Mouse (Mus musculus): ENCODE measurements around the gene Gm10974. TPM values are rescaled to one million over a fixed set of nuclear protein-coding genes. Genes with fewer than 3 reads are reported as not detected.

Gm10974 gene
- polyA plus RNA-seq, 1 experiment from 2014 or later, result not detected

- Histone ChIP-seq H3K27ac (no peak overlapping the region), H3K9ac (no peak overlapping the region), H3K36me3 (no peaks in the 10 kb centered on the region), H3K9me3 (no peaks in the 10 kb centered on the region), H3K27me3 (replicated peaks) (no peaks in the 10 kb centered on the region), H3K4me2 (replicated peaks) (no peak overlapping the region), H3K4me1 (peaks cover 4% of the 10 kb centered on the region; the same call in 1 of the 2 replicates), H3K4me3 (no peak overlapping the region)
- WGBS, result 49% methylated on average over 4 of the region's 4 CpGs
- ATAC-seq (ENCODE audit: low FRiP score, low read depth), result no peak
Observed at GRCm38 (mm10) chr7:66342323-66342722, 23.4 kb upstream of the Gm10974 start.

- H3K9me3 ChIP-seq, result no peaks in the 10 kb centered on the region
- peaks cover 6% of the 10 kb centered on the region; the same call in 1 of the 2 replicates for H3K4me1 ChIP-seq
- no peak overlapping the region for H3K27ac ChIP-seq
- WGBS, result 76% methylated on average over 6 of the region's 6 CpGs
- no peak overlapping the region for H3K4me2 ChIP-seq (replicated peaks)
- no peaks in the 10 kb centered on the region for H3K27me3 ChIP-seq (replicated peaks)
- H3K36me3 ChIP-seq, result no peaks in the 10 kb centered on the region
- H3K4me3 ChIP-seq, result no peak overlapping the region
- no peak overlapping the region for H3K9ac ChIP-seq
- ATAC-seq (ENCODE audit: low FRiP score, low read depth), result no peak
Observed at GRCm38 (mm10) chr7:66342831-66343230, 22.9 kb upstream of the Gm10974 start.

DNA sequence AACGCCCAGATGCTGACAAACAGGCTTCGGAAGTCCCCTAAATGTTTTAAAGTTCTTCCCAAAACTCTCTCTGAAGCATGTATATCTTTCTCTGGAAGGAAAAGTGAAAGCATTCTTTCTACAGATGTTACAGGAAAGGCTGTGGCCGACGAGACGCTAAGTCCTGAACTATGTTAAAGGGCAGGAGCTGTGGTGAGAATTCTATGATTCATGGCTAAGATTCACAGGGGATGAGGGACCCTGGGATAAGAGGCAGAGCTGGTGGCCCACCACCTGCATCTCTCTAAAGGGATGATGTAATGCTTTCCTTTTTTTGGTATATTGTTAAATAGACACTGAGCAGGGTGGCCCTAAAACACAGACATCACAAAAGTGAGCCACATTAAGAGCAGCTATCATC is 22.4 kb upstream of the Gm10974 start:
- H3K9me3 ChIP-seq, result no peaks in the 10 kb centered on the region
- no peaks in the 10 kb centered on the region for H3K27me3 ChIP-seq (replicated peaks)
- H3K4me3 ChIP-seq, result no peak overlapping the region
- H3K4me1 ChIP-seq, result peaks cover 6% of the 10 kb centered on the region; the same call in 1 of the 2 replicates
- 75% methylated on average over 5 of the region's 5 CpGs for WGBS
- no peak for ATAC-seq (ENCODE audit: low FRiP score, low read depth)
- no peak overlapping the region for H3K27ac ChIP-seq
- H3K9ac ChIP-seq, result no peak overlapping the region
- H3K4me2 ChIP-seq (replicated peaks), result no peak overlapping the region
- H3K36me3 ChIP-seq, result no peaks in the 10 kb centered on the region

DNA sequence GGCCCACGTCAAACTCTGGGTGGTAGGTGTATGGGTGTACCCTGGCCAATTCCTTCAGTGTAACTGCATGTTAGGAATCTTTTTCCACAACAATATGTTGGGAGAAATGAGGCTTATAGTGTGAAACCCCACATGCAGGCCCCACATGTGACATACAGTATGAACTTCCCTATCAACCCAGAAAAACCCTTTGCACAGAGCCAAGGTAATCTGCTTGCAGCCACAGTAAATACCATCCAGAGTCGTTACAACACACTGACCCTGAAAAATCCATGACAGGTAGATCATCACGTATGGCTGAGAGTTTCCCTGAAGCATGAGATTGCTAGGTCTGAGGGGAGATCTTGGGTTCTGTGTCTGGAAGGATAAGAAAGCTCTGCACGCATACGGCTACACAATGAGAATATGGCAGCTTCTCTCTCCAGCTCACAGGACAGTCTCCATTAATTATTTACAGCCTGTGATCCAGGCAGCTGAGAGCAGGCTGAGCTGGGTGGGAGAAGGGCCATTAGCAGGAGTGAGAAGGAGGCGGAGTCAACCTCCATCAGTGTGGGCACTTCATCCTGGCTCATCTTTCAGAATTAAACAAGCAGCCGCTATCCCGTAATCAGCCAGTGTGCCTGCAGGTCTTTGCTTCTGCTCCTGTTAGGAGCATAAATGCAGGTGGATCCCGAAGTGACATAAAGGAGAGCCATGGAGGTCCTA is 18.6 kb upstream of the Gm10974 start:
- no peaks in the 10 kb centered on the region for H3K27me3 ChIP-seq (replicated peaks)
- no peaks in the 10 kb centered on the region for H3K36me3 ChIP-seq
- H3K27ac ChIP-seq, result no peak overlapping the region
- H3K4me1 ChIP-seq, result peaks cover 6% of the 10 kb centered on the region; the same call in 1 of the 2 replicates
- 27% methylated on average over 9 of the region's 9 CpGs for WGBS
- peak; percentile 94 for ATAC-seq (ENCODE audit: low FRiP score, low read depth)
- no peak overlapping the region for H3K4me3 ChIP-seq
- H3K4me2 ChIP-seq (replicated peaks), result peak overlapping the region; percentile 27
- H3K9me3 ChIP-seq, result no peaks in the 10 kb centered on the region
- H3K9ac ChIP-seq, result no peak overlapping the region

DNA sequence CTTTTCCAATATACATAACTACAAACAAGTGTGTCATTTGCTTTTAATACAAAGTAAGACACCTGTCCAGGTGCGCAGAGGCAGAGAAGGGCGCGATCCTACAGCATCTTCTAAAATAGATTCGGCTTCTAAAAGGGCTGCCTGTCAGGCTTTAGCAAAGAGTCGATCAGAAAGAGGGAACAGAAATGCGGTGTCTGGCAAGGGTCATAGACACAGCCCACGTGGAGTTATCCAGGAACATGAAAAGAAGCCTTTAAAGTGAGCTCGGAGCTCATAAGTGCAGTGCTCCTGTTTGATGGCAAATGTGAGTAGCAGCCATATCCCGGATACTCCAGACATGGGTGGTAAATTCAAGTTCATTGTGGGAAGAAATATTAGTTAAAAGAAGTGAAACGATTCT is 17.1 kb upstream of the Gm10974 start:
- Histone ChIP-seq H3K4me3 (no peak overlapping the region), H3K9me3 (no peaks in the 10 kb centered on the region), H3K36me3 (no peaks in the 10 kb centered on the region), H3K9ac (no peak overlapping the region), H3K27me3 (replicated peaks) (no peaks in the 10 kb centered on the region), H3K4me1 (peaks cover 6% of the 10 kb centered on the region; the same call in 1 of the 2 replicates), H3K27ac (no peak overlapping the region), H3K4me2 (replicated peaks) (no peak overlapping the region)
- WGBS, result 88% methylated on average over 10 of the region's 10 CpGs
- ATAC-seq (ENCODE audit: low FRiP score, low read depth), result no peak

- no peak for ATAC-seq (ENCODE audit: low FRiP score, low read depth)
- no peak overlapping the region for H3K4me3 ChIP-seq
- no peak overlapping the region for H3K27ac ChIP-seq
- no peak overlapping the region for H3K4me2 ChIP-seq (replicated peaks)
- H3K4me1 ChIP-seq, result peaks cover 6% of the 10 kb centered on the region; the same call in 1 of the 2 replicates
- H3K27me3 ChIP-seq (replicated peaks), result no peaks in the 10 kb centered on the region
- 63% methylated on average over 11 of the region's 11 CpGs for WGBS
- no peak overlapping the region for H3K9ac ChIP-seq
- no peaks in the 10 kb centered on the region for H3K36me3 ChIP-seq
- H3K9me3 ChIP-seq, result no peaks in the 10 kb centered on the region
Observed at GRCm38 (mm10) chr7:66349670-66350069, 16.0 kb upstream of the Gm10974 start.

DNA sequence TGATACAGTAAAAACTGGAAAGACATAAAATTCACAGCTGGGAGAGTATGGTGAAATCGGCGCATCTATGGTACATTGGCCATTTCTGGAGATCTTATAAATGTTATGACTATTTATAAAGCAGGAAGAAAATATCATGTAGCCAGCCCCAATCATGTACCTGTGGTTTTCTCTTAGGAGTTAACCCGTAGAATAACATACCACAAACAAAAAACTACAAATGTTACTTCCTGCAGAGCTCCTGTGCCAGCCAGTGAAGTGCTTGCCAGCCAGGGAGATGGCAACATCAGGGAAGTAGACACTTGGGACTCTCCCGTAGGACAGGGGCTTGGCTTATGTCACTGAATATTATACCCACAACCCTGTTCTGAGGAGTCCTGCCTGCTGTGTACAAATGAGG is 14.6 kb upstream of the Gm10974 start:
- Histone ChIP-seq H3K27ac (no peak overlapping the region), H3K4me3 (no peak overlapping the region), H3K9me3 (no peaks in the 10 kb centered on the region), H3K36me3 (no peaks in the 10 kb centered on the region), H3K4me1 (peaks cover 6% of the 10 kb centered on the region; the same call in 1 of the 2 replicates), H3K9ac (no peak overlapping the region), H3K27me3 (replicated peaks) (no peaks in the 10 kb centered on the region), H3K4me2 (replicated peaks) (no peak overlapping the region)
- WGBS, result 94% methylated on average over 4 of the region's 4 CpGs
- no peak for ATAC-seq (ENCODE audit: low FRiP score, low read depth)

- no peaks in the 10 kb centered on the region for H3K27me3 ChIP-seq (replicated peaks)
- WGBS, result 41% methylated on average over 3 of the region's 3 CpGs
- no peak overlapping the region for H3K4me3 ChIP-seq
- ATAC-seq (ENCODE audit: low FRiP score, low read depth), result no peak
- no peak overlapping the region for H3K9ac ChIP-seq
- H3K9me3 ChIP-seq, result no peaks in the 10 kb centered on the region
- H3K4me2 ChIP-seq (replicated peaks), result no peak overlapping the region
- no peaks in the 10 kb centered on the region for H3K36me3 ChIP-seq
- H3K27ac ChIP-seq, result no peak overlapping the region
- no peaks in the 10 kb centered on the region; the same call in 1 of the 2 replicates for H3K4me1 ChIP-seq
Observed at GRCm38 (mm10) chr7:66354911-66355310, 10.8 kb upstream of the Gm10974 start.

- ATAC-seq (ENCODE audit: low FRiP score, low read depth), result no peak
- no peaks in the 10 kb centered on the region; the same call in 1 of the 2 replicates for H3K4me1 ChIP-seq
- H3K27me3 ChIP-seq (replicated peaks), result no peaks in the 10 kb centered on the region
- no peaks in the 10 kb centered on the region for H3K9me3 ChIP-seq
- H3K4me2 ChIP-seq (replicated peaks), result no peak overlapping the region
- H3K36me3 ChIP-seq, result no peaks in the 10 kb centered on the region
- no peak overlapping the region for H3K4me3 ChIP-seq
- no peak overlapping the region for H3K9ac ChIP-seq
- WGBS, result 90% methylated on average over 8 of the region's 8 CpGs
- no peak overlapping the region for H3K27ac ChIP-seq
Observed at GRCm38 (mm10) chr7:66355791-66356522, 9.7 kb upstream of the Gm10974 start.

DNA sequence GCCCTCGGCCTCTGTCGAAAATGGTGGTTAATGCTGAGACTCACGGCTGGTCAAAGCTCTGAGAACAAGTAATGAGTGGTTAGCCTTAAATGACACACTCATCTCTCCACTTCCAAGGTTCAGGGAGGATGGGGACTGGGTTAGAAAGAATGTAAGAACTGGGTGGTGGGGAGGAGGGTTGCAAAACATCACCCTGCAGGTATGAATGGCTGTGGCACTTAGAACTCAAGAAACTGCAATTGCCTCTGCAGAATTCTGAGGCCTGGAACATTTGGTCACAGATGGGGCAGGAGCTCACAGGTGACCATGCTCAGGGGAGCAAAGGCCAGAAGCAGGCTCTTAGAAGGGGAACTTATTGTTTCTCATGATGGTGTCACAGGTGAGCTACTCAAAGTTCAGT is 7.2 kb upstream of the Gm10974 start:
- H3K4me2 ChIP-seq (replicated peaks), result no peak overlapping the region
- no peak overlapping the region for H3K9ac ChIP-seq
- WGBS, result 91% methylated on average over 3 of the region's 3 CpGs

DNA sequence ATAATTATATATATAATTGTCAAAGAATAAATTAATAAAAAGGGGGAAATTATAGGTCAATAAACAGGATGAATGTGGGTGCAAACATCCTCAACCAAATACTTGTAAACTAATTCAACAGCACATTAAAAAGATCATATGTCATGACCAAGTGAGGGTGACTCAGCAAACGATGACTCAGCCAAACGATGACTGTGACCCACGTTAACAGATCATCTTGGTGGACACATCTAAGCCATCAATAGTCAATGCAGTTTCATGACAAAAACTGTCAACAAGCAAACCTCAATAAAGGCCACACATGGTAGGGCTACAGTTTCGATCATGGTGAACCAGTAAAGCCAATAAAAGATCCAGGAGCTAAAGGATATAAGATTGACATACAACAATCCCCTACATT is 6.7 kb upstream of the Gm10974 start:
- no peak overlapping the region for H3K27ac ChIP-seq
- H3K9me3 ChIP-seq, result 0 out of 2 replicates have a peak, but pooled peaks cover 5% of the 10 kb centered on the region
- H3K27me3 ChIP-seq (replicated peaks), result no peaks in the 10 kb centered on the region
- no peak overlapping the region for H3K4me2 ChIP-seq (replicated peaks)
- WGBS, result 90% methylated on average over 4 of the region's 4 CpGs
- ATAC-seq (ENCODE audit: low FRiP score, low read depth), result no peak
- no peak overlapping the region for H3K9ac ChIP-seq
- H3K36me3 ChIP-seq, result no peaks in the 10 kb centered on the region
- no peaks in the 10 kb centered on the region; the same call in 1 of the 2 replicates for H3K4me1 ChIP-seq
- H3K4me3 ChIP-seq, result no peak overlapping the region

More for the DNA sequence above, 7.2 kb upstream of the Gm10974 start:
- ATAC-seq (ENCODE audit: low FRiP score, low read depth), result no peak
- Histone ChIP-seq H3K36me3 (no peaks in the 10 kb centered on the region), H3K27ac (no peak overlapping the region), H3K9me3 (0 out of 2 replicates have a peak, but pooled peaks cover 5% of the 10 kb centered on the region), H3K27me3 (replicated peaks) (no peaks in the 10 kb centered on the region), H3K4me3 (no peak overlapping the region), H3K4me1 (no peaks in the 10 kb centered on the region; the same call in 1 of the 2 replicates)

GRCm38 (mm10) chr7:66364491-66364890 is 1.2 kb upstream of the Gm10974 start:
- Histone ChIP-seq H3K9ac (no peak overlapping the region), H3K27ac (no peak overlapping the region), H3K4me1 (no peaks in the 10 kb centered on the region), H3K36me3 (no peaks in the 10 kb centered on the region), H3K9me3 (0 out of 2 replicates have a peak, but pooled peaks cover 5% of the 10 kb centered on the region), H3K4me2 (replicated peaks) (no peak overlapping the region), H3K4me3 (no peak overlapping the region), H3K27me3 (replicated peaks) (no peaks in the 10 kb centered on the region)
- no peak for ATAC-seq (ENCODE audit: low FRiP score, low read depth)
- WGBS, result 92% methylated on average over 11 of the region's 11 CpGs
